Mouse (Mus musculus) heart, embryonic 15.5 days (tissue): Measurements from ENCODE around the gene Pycr1. TPM values are rescaled to one million over a fixed set of nuclear protein-coding genes. Genes with fewer than 3 reads are reported as not detected.

Experiments
- ATAC-seq: fragments of 200-750 bp; cut with Nextera tagmentation; replicated peaks from 2 replicates; pipeline ENCODE4 v1.8.0; 2017; ENCODE audit warnings: low read depth, moderate TSS enrichment; ENCODE audit not compliant: insufficient number of reproducible peaks, insufficient read depth, low FRiP score
- H3K27ac ChIP-seq: fragments of 300-500 bp; sonication (generic); 2 replicates; pipeline ENCODE4 v1.5.1; 2015; ENCODE audit warnings: mild to moderate bottlenecking, inconsistent platforms
- H3K27me3 ChIP-seq: fragments of 300-500 bp; sonication (generic); 2 replicates; pipeline ENCODE4 v1.6.1; 2015; ENCODE audit warnings: inconsistent platforms
- H3K36me3 ChIP-seq: fragments of 300-500 bp; sonication (generic); 2 replicates; pipeline ENCODE4 v1.6.1; 2015; ENCODE audit warnings: mild to moderate bottlenecking, inconsistent platforms
- H3K4me1 ChIP-seq: fragments of 300-500 bp; sonication (generic); replicated peaks from 2 replicates; pipeline ENCODE4 v1.6.1; 2015; ENCODE audit warnings: inconsistent platforms
- H3K4me2 ChIP-seq: fragments of 300-500 bp; sonication (generic); 2 replicates; pipeline ENCODE4 v1.6.1; 2015; ENCODE audit warnings: inconsistent platforms, mild to moderate bottlenecking, moderate library complexity
- H3K4me3 ChIP-seq: fragments of 300-500 bp; sonication (generic); 2 replicates; pipeline ENCODE4 v1.5.1; 2015; ENCODE audit warnings: mild to moderate bottlenecking, inconsistent platforms
- H3K9ac ChIP-seq: fragments of 300-500 bp; sonication (generic); 2 replicates; pipeline ENCODE4 v1.6.1; 2015; ENCODE audit warnings: mild to moderate bottlenecking, inconsistent platforms
- H3K9me3 ChIP-seq: fragments of 300-500 bp; sonication (generic); replicated peaks from 2 replicates; pipeline ENCODE4 v1.6.1; 2016; ENCODE audit warnings: inconsistent platforms
- WGBS: fragments of 180-500 bp; shearing (Covaris S2); methylation state at CpG from one replicate; pipeline ENCODE4 v1.1.7; 2015; ENCODE audit warnings: mixed read lengths; 5-methylcytosine and 5-hydroxymethylcytosine counted together
- microRNA-seq: library from miRNA; unstranded; fragments of <30 nt; microRNA quantifications from one replicate; pipeline ENCODE4, GENCODE M21; 2016
- polyA plus RNA-seq: library from polyadenylated mRNA; unstranded; fragments of >200 nt; fragmentation: Nextera tagmentation; extraction: Ambion mirVana; gene quantifications from 2 replicates; pipeline ENCODE4 v1.2.1, GENCODE M21; 2015

Gene Pycr1
- polyA plus RNA-seq, 1 experiment from 2014 or later = 17.1 TPM

- WGBS = under 1% methylated on average over 88 of the region's 88 CpGs
- ATAC-seq = peak; percentile 96
- peak within 1 kb of the TSS; percentile 99 for H3K9ac ChIP-seq
- H3K36me3 ChIP-seq = peaks cover 58% of the 10 kb centered on the region
- peak within 1 kb of the TSS; percentile 92 for H3K4me2 ChIP-seq
- H3K9me3 ChIP-seq = no peaks in the 10 kb centered on the region
- H3K27me3 ChIP-seq = no peaks in the 10 kb centered on the region
- H3K4me3 ChIP-seq = peak within 1 kb of the TSS; percentile 98
- peak within 1 kb of the TSS; percentile 93 for H3K27ac ChIP-seq
- H3K4me1 ChIP-seq = peaks cover 31% of the 10 kb centered on the region
Observed at GRCm38 (mm10) chr11:120598283-120598989, 45.1 kb downstream of the Pycr1 start, which contains the start of the genes Alyref and Anapc11. TSS of gene Alyref (minus strand) at chr11:120598365. TSS of gene Anapc11 (plus strand) at chr11:120598421.

DNA sequence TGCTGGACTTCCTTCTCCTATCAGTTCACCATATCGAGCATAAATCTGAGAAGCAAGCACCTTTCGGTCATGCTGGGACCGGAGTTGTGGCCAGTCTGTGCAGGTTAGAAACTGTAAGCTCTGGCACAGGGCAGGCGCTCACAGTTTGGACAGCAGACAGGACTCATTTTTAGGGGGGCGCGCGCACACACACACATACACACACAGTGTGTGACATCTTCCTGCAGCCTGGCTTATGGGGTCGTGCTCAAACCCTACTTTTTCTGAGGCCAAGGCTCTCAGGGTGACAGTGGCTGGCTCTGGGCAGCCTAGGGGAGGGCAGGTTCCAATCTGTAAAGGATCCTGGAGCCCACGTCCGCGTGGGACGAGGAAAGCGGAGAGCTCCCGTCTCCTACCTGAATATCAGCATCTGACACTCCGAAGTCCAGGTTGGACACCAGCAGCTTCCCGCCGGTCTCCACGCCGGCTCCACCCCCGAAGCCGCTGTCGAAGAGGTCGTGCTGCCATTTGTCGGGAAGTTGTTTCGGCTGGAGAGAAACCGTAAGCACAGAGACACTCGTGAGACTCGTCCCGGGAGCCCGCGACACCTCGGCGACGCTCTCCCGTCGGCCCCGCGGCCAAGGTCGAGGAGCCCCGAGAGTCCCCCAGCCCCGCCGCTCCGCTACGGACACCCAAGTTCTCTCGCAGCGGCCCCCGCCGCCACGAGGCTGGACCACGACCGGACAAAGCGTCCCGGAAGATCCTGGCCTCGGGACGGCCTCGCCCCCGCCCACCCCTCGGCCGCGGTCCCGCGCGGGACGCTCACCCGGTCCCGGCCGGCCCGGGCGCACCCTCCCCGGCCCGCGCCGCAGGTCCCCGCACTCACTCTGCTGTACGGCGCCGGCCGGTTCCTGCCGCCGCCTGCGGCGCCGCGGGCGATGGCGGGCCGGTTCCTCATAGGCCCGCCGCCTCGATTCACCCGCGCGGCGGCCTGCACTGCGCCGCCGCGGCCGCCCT, 46.0 kb downstream of the Pycr1 start:
- WGBS = 3% methylated on average over 91 of the region's 99 CpGs

DNA sequence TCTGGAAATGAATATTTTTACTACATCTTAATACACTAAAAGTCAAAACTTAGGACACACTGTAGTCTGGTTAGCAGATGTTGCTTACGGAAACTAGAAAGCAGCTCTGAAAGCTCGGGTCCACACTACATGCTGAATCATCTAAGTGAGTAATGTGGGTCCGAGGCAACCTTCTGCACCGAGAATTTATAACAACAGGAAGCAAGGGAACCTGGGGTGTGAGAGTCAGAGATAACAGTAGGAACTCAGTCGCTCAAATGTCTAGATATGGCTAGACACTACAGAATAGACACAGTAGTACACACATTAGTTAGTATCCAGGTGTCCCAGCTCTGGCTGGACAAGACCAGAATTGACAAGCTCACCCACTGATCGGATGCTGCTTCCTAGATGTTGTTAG, 55.0 kb downstream of the Pycr1 start:
- H3K4me3 ChIP-seq = no peak overlapping the region
- no peak overlapping the region for H3K9ac ChIP-seq
- 79% methylated on average over 6 of the region's 6 CpGs for WGBS
- no peaks in the 10 kb centered on the region for H3K4me1 ChIP-seq
- H3K27me3 ChIP-seq = no peaks in the 10 kb centered on the region
- H3K4me2 ChIP-seq = no peak overlapping the region
- H3K27ac ChIP-seq = no peak overlapping the region
- ATAC-seq = no peak
- peaks cover 82% of the 10 kb centered on the region for H3K36me3 ChIP-seq
- no peaks in the 10 kb centered on the region for H3K9me3 ChIP-seq

More for the DNA sequence above, 46.0 kb downstream of the Pycr1 start:
- peaks cover 31% of the 10 kb centered on the region for H3K4me1 ChIP-seq
- H3K36me3 ChIP-seq = peaks cover 58% of the 10 kb centered on the region
- H3K9ac ChIP-seq = peak overlapping the region; percentile 99
- peak; percentile 50 for ATAC-seq
- no peaks in the 10 kb centered on the region for H3K27me3 ChIP-seq
- H3K4me2 ChIP-seq = peak overlapping the region; percentile 92
- H3K9me3 ChIP-seq = no peaks in the 10 kb centered on the region
- peak overlapping the region; percentile 98 for H3K4me3 ChIP-seq
- peak overlapping the region; percentile 93 for H3K27ac ChIP-seq

Small RNAs within 50 kb of the gene (microRNA-seq; reads per million reads assigned to microRNA genes)
- not detected for gene Mir6936

Other genes starting within 250 kb of the Pycr1 start
- gene Nploc4, start 206.1 kb downstream of the Pycr1 start, polyA plus RNA-seq = 22.5 and 30.3 TPM in 2 replicates
- gene Tspan10, start 201.1 kb downstream of the Pycr1 start, polyA plus RNA-seq = 0.09 TPM in 1 of 2 replicates, not detected in the other
- gene Pde6g, start 190.3 kb downstream of the Pycr1 start, polyA plus RNA-seq = 0.14 and 0.29 TPM in 2 replicates
- 18.1 and 21.4 TPM in 2 replicates for gene Oxld1, start 185.7 kb downstream of the Pycr1 start, polyA plus RNA-seq
- gene Ccdc137, start 185.7 kb downstream of the Pycr1 start, polyA plus RNA-seq = 22.1 and 26.5 TPM in 2 replicates
- gene Arl16, start 176.2 kb downstream of the Pycr1 start, polyA plus RNA-seq = 26.7 and 37.5 TPM in 2 replicates
- gene Mrpl12, start 159.2 kb downstream of the Pycr1 start, polyA plus RNA-seq = 203 and 218 TPM in 2 replicates
- 32.1 and 45.0 TPM in 2 replicates for gene Slc25a10, start 151.9 kb downstream of the Pycr1 start, polyA plus RNA-seq
- 2.7 and 2.8 TPM in 2 replicates for gene Gcgr, start 113.1 kb downstream of the Pycr1 start, polyA plus RNA-seq
- 119 and 143 TPM in 2 replicates for gene Mcrip1, start 94.0 kb downstream of the Pycr1 start, polyA plus RNA-seq
- gene Ppp1r27, start 92.6 kb downstream of the Pycr1 start, polyA plus RNA-seq = 0.50 and 7.6 TPM in 2 replicates
- 357 and 484 TPM in 2 replicates for gene P4hb, start 70.5 kb downstream of the Pycr1 start, polyA plus RNA-seq
- gene Arhgdia, start 62.1 kb downstream of the Pycr1 start, polyA plus RNA-seq = 345 and 458 TPM in 2 replicates
- 238 and 262 TPM in 2 replicates for gene Alyref, start 45.4 kb downstream of the Pycr1 start, polyA plus RNA-seq
- 175 and 182 TPM in 2 replicates for gene Anapc11, start 45.3 kb downstream of the Pycr1 start, polyA plus RNA-seq
- gene Npb, start 35.3 kb downstream of the Pycr1 start, polyA plus RNA-seq = 11.7 and 13.0 TPM in 2 replicates
- 80.3 and 111 TPM in 2 replicates for gene Pcyt2, start 25.8 kb downstream of the Pycr1 start, polyA plus RNA-seq
- 17.6 and 25.1 TPM in 2 replicates for gene Sirt7, start 18.5 kb downstream of the Pycr1 start, polyA plus RNA-seq
- 17.8 and 21.2 TPM in 2 replicates for gene Mafg, start 10.2 kb downstream of the Pycr1 start, polyA plus RNA-seq
- 13.2 and 15.4 TPM in 2 replicates for gene Myadml2, start 4.4 kb upstream of the Pycr1 start, polyA plus RNA-seq
- 1.5 and 2.7 TPM in 2 replicates for gene Notum, start 17.4 kb upstream of the Pycr1 start, polyA plus RNA-seq
- 90.4 and 110 TPM in 2 replicates for gene Aspscr1, start 29.2 kb upstream of the Pycr1 start, polyA plus RNA-seq
- 105 and 111 TPM in 2 replicates for gene Cenpx, start 70.0 kb upstream of the Pycr1 start, polyA plus RNA-seq
- 27.5 and 36.8 TPM in 2 replicates for gene Lrrc45, start 70.2 kb upstream of the Pycr1 start, polyA plus RNA-seq
- gene Rac3, start 77.7 kb upstream of the Pycr1 start, polyA plus RNA-seq = 7.8 and 17.0 TPM in 2 replicates
- gene Dcxr, start 83.5 kb upstream of the Pycr1 start, polyA plus RNA-seq = 7.0 and 16.7 TPM in 2 replicates
- gene Cbr2, start 88.3 kb upstream of the Pycr1 start, polyA plus RNA-seq = 11.4 and 46.0 TPM in 2 replicates
- 2.1 and 2.8 TPM in 2 replicates for gene Hmga1b, start 119.0 kb upstream of the Pycr1 start, polyA plus RNA-seq
- 21.1 and 30.8 TPM in 2 replicates for gene Rfng, start 140.4 kb upstream of the Pycr1 start, polyA plus RNA-seq
- gene Gps1, start 140.5 kb upstream of the Pycr1 start, polyA plus RNA-seq = 113 and 134 TPM in 2 replicates
- 36.9 and 50.0 TPM in 2 replicates for gene Dus1l, start 152.6 kb upstream of the Pycr1 start, polyA plus RNA-seq
- 17.0 and 31.7 TPM in 2 replicates for gene Fasn, start 180.8 kb upstream of the Pycr1 start, polyA plus RNA-seq